Mouse (Mus musculus) embryonic stem cell, embryonic (primary cell): ENCODE measurements around the gene Qtrt2.

ENCODE experiments used
- CTCF ChIA-PET, 4 experiments: fragments of 300-600 bp in 2 of 4; fragments of 350-600 bp in 2 of 4; sonication (Branson Sonifier 250); formaldehyde crosslinking; loops; one replicate each; lab custom pipeline; 2022; ENCODE audit warnings: inconsistent platforms in 2 of 4; lab: Charles Lee
- POLR2A ChIA-PET, 4 experiments: fragments of 300-600 bp in 2 of 4; fragments of 350-600 bp in 2 of 4; sonication (Branson Sonifier 250); formaldehyde crosslinking; loops; one replicate each; lab custom pipeline; 2022; ENCODE audit warnings: antibody characterized with exemption in 4 of 4, inconsistent platforms in 1 of 4; lab: Charles Lee

The Qtrt2 gene

DNA sequence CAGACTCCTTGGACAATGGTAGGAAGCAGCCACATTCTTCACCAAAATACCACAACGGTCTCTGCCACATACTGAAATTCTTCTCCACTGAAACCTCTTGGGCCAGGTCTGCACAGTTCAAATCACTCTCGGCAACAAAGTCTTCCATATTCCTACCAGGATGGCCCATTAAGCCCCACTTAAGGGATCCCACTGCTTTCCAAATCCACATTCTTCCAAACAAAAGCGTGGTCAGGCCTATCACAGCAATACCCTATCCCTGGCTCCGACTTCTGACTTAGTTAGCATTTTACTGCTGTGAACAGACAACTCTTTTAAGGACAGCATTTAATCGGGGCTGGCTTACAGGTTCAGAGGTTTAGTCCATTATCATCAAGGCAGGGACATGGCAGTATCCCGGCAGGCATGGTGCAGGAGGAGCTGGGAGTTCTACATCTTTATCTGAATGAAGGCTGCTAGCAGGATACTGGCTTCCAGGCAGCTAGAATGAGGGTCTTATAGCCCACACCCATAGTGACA lies at the start of gene Qtrt2:
TSS of gene Qtrt2 (minus strand) at position 469 of the 519 bp plus-strand sequence.
- ChIA-PET POLR2A (interaction anchor here in 2 of 4 experiments (0.7 to 2.5 kb wide), 11 partner anchors 9 to 214 kb away, joined by 3 to 13 read pairs (median 4); partner anchors contain the start of genes Atp6v1a (in 1 of the 2), Ccdc191 (in 1 of the 2) and Naa50 (in 1 of the 2)), CTCF (interaction anchor here in 1 of 4 experiments (1.1 to 1.3 kb wide), 2 partner anchors 18 to 133 kb away, joined by 3 to 4 read pairs; no protein-coding TSS in a partner anchor)

DNA sequence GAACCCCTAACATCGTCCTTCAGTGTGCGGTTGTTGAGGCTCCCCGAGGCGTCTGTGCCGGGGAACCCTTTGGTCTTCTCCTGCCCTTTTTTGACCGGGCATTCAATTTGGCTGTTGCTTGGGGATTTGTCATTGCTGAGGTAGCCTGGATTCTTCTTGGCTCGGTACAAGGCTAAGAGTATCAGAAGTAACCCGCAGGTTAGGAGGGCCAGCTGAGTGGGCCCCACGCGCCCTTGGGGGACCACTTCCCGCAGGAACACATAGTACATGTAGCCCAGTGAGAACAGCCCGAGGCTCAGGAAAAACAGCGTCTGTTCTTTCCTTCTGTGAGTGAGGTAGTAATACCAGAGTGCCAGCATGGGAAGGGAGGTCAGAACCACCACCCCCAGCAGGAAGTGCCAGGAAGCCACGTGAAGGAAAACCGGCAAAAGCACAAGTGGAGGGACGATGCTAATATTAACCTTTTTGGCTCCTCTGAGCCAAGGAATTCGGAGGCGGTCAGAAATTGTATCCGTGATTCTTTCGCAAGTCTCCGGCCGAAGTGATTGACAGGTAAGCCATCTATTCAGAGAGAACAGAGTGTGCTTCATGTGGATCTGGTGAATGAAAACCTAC lies 47.1 kb upstream of the Qtrt2 start:
- ChIA-PET POLR2A (interaction anchor here in 2 of 4 experiments (0.8 to 1.9 kb wide), 4 partner anchors 8 to 84 kb away, joined by 3 to 5 read pairs (median 3); partner anchors contain the start of gene Ccdc191 (in 1 of the 2)), CTCF (no interaction called here)

DNA sequence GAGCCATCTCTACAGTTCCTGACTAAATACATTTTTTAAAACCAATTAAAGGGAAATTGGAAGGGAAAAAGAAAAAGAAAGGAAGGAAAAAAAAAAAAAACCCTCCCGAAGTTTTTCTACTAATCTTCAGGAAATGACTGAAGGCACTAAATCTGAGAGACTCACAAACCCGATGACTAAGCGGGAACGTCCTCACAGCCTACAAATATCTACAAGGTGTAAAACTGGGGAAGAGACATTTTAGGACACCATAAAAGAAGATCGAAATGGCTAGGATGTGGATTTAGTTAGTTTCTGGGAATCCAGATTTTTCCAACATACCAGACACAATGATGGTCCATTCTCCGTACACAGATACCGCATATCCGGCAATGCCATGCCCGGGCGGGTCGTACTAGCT lies 46.5 kb upstream of the Qtrt2 start:
- ChIA-PET POLR2A (no interaction called here), CTCF (no interaction called here)

DNA sequence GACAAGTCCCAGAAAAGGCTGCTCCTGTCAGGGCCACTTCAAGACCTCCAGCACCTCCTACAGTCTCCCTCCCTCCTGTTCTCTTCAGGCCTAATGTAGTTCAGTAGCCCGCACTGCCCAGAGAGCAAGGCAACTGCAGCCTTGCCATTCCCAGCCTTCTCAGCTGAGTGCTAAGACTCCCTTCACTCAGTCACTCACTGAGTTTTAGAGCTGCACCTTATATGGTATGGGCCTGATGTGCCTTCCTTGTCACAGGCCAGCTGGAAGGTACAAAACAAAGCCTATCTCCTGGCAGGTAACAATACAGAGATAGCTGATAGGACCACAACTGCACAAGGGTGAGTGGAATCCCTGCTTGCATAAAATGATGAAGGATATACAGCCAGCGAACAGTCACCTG lies 45.8 kb upstream of the Qtrt2 start:
- ChIA-PET CTCF (no interaction called here), POLR2A (no interaction called here)

DNA sequence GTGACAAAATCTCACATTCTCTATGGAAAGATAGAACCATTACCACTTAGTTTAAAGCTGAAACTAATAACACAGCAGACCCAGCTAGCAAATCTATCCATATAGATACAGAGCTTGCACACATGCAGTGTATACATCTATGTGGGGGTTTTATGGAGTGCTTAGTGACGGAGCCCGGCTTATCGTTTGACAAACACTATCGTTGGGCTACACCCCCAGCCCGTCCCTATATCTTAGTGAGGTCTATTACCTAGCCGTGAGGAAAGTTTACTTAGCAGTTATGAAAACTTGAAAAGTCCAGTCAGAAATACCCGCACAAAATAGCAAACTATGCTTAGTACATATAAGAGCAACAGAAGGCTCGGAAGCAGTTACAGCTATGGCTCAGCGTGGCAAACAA lies 45.1 kb upstream of the Qtrt2 start:
- POLR2A ChIA-PET: no interaction called here
- CTCF ChIA-PET: no interaction called here

DNA sequence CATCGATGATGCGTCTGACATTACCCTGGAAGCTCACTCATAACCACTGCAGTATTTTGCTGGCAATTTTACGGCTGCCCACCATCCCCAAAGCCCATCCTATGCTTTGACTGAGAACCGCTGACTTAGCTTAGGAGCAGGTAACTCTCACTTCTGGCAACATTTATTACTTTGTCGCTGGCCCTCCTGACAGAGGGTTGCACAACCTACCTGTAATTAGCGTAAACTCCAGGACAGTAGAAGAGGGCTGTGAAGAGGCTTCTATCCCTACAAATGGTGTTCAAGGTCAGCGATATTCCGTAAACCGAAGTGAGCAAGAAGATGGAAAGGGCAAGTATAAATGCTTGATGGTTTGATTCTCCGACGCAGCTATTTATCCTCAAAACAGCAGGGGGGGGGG lies 44.6 kb upstream of the Qtrt2 start:
- ChIA-PET POLR2A (no interaction called here), CTCF (no interaction called here)

DNA sequence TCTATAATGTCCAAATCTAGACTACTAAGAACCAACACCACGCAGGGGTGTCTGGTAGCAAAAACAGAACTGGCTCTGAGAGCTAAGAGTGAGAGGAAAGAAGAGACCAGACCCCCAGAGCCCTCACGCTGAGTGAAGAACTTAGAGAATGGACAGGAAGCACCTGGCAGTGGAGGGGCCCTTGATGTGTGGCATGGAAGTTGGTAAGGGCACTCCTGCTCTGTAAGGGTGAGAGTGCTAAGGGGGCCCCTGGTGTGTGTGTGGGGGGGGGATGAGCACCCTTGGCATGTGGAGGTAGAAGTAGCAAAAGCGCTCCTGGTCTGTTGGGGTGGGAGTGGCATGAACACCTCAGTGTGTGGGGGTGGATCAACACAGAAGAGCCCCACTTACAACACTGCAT lies 43.8 kb upstream of the Qtrt2 start:
- POLR2A ChIA-PET: interaction anchor here in 1 of 4 experiments (0.7 kb wide), 1 partner anchor 28 kb away, joined by 3 read pairs; no protein-coding TSS in a partner anchor
- CTCF ChIA-PET: no interaction called here

DNA sequence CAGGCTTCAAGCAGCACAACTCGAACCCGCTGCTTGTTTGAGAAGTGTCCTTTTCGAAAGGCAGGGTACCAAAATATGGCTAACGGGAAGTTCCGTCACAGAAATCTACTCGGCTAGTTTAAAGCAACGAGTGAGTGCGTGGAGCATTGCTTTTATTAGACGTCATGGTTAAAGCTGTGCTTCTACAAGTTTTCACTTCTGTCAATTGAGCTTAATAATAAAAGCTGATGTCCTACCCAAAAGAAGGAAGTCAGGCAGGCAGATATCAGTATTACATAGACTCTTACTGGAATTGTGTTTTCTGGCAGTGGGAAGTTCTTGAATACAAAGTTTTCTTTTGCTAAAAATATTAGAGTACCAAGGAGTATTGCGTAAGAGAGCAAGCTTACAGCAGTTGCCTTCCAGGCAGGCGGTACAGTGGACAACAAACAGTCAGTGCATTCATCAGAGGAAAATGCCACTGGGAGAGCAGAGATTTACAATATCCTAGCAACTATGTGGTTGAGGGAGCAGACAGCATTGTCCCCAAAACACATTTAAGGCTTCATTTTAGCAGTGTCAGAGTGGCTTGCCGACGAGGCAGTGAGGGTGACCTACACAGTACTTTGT lies 39.3 kb upstream of the Qtrt2 start:
- POLR2A ChIA-PET: interaction anchor here in 2 of 4 experiments (0.7 to 1.3 kb wide), 4 partner anchors 8 to 624 kb away, joined by 3 to 5 read pairs (median 3); partner anchors contain the start of gene Qtrt2 (in 1 of the 2)
- CTCF ChIA-PET: no interaction called here

DNA sequence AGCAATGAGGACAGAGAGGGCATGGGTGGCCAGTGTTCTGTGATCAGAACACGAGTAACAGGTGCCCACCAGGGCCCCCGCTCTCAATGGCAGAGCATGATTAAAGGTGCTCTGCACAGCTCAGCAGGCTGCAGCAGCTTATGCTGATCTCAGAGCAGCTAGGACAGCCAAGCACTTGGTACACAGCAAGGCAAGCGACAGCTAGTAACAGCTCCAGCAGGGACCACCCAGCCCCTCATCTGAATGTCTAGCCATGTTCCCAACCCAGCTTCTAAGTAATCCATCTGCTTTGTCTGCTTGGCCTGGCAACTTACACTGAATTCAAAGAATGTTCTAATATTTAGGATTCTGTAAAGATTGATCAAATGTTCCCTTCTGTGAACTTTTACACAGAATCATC lies 37.2 kb upstream of the Qtrt2 start:
- POLR2A ChIA-PET: interaction anchor here in 1 of 4 experiments (1.8 kb wide), 1 partner anchor 74 kb away, joined by 5 read pairs; the partner anchor contains the start of gene Ccdc191

DNA sequence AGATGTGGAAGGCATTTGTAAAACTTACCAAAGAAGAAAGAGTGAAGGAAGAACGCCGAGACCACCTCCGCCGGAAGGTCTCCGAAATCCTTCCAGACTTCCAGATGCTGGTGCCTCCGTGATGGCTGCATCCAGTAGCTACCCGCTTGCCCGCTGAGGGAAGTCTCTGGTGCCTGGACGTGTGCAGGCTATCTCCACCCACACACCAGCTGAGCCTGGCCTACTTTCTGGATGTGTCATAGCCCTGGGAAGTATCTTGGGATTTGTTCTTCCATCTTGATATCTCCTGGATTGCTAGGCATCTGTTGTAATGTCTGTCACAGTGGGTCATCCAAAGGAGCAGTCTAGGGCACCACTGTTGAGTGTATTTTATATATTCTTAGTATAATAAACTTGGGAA lies 36.7 kb upstream of the Qtrt2 start:
- POLR2A ChIA-PET: interaction anchor here in 2 of 4 experiments (1.1 to 1.8 kb wide), 3 partner anchors 11 to 74 kb away, joined by 3 to 5 read pairs (median 4); partner anchors contain the start of gene Ccdc191 (in 1 of the 2)
- CTCF ChIA-PET: no interaction called here

More for the DNA sequence above, 37.2 kb upstream of the Qtrt2 start:
- CTCF ChIA-PET: no interaction called here

DNA sequence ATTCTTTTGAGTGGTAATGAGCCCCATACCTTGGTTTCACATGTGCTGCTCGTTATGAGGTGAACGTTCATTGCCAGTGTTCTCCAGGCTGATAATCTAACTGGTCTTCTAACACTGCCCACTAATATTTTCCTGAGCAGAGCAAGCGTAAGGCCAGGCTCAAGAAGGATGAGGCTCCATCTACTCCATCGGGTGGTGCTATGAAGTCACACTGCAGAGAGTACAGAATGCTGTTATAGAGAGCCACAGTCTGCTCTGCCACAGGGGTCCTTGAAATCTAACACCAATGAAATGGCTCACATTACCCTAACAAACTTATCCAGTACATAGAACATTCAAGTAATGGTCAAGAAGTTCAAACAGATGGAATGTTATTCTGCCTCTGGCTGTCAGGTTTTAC lies 31.4 kb upstream of the Qtrt2 start:
- CTCF ChIA-PET: no interaction called here
- POLR2A ChIA-PET: no interaction called here

DNA sequence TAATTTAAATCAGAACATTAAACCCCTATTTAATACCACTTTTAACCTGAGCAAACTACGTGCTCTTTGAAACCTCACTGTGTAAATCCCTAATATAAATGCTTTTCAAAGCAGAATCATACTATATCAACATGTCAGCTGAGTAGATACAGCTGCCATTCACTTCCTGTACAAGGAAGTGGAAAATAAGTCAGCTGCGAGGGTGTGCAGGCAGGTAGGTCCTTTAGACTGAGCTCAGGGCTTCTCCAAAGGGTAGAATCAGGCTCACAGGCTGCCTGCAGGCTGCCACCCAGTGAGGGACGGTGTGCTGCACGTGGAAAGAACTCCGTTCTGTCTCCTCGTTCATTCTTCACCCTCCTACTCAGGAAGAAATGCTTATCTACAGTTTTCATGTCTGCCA lies 28.3 kb upstream of the Qtrt2 start:
- POLR2A ChIA-PET: interaction anchor here in 1 of 4 experiments (0.7 kb wide), 1 partner anchor 16 kb away, joined by 5 read pairs; no protein-coding TSS in a partner anchor
- CTCF ChIA-PET: no interaction called here

DNA sequence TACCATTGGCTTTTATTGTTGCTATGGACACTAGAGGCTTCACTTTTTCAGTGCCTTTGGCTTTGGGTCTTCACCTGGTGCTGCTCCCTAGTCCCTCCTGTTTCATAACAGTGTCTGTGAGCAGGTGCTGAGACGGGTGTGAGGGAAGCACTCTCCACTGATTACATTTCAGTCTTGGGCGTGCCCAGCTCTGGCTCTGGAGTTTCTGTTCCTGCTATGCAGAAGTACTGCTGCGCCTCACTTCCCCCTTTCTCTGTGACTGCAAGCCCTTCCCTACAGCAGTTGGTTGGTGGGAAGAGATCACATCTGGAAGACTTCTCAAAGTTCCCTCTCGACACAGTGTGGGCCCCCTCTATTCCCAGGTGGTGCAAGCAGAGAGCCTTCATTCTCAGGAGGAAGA lies 25.0 kb upstream of the Qtrt2 start:
- ChIA-PET CTCF (no interaction called here), POLR2A (no interaction called here)

DNA sequence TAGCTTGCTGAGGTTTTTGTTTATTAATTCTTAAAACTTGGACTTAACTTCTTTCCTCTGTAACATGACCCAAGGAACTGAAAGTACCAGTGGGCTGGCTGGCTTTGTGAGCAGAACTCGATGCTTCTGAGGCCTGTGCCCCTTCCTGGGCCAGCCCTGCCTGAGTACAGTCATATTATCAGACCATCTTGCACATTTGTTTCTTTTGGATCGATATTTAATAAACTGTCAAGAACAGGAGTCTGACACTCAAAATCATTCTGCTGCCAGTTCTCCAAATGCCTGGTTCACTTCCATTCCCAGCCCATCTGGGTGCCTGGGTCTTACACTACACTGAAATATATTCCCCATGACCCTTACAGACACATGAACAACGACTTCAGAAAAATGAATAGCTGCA lies 19.3 kb upstream of the Qtrt2 start:
- POLR2A ChIA-PET: interaction anchor here in 2 of 4 experiments (0.5 to 1.7 kb wide), 3 partner anchors 9 to 13 kb away, joined by 3 to 6 read pairs (median 4); no protein-coding TSS in a partner anchor
- CTCF ChIA-PET: interaction anchor here in 1 of 4 experiments (2.7 kb wide), 1 partner anchor 37 kb away, joined by 5 read pairs; no protein-coding TSS in a partner anchor

DNA sequence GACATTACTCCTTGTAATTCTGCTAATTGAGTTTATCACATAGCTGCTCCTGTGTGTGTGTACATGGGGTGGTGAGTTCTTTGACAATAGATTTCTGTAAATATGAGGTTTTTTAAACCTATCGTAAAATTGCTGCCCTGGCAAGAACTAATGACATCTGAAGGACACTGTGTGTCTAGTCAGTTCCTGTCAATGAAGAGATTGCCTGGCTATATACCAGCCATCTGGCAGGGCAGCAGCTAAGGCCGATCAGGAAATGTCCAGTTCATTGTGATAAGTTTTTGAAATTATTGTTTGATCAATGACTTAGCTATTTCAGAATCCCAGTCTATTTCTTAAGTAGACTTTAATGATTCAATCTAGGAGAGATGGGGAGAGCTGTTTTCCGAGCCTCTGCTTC lies 18.7 kb upstream of the Qtrt2 start:
- ChIA-PET CTCF (interaction anchor here in 1 of 4 experiments (2.7 kb wide), 1 partner anchor 37 kb away, joined by 5 read pairs; no protein-coding TSS in a partner anchor), POLR2A (interaction anchor here in 2 of 4 experiments (0.5 to 1.7 kb wide), 2 partner anchors 9 to 12 kb away, joined by 4 to 6 read pairs; no protein-coding TSS in a partner anchor)

DNA sequence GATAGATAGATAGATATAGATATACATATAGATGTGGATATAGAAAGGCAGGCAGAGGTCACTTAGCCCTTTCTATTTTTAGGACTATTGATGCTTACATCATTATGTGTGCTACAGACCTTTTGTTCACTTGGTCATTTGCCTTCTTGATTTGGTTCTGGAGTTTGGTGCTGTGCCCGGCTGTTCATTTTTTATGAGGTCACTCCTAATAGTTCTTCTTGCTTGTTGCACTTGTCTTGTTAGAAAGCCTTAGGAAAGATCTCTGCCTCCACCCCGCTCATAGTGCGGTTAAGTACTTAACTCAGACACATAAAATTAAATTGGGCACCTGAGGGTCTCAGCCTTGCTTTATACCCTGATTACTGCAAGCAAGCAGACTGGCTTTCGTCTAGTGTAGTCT lies 14.2 kb upstream of the Qtrt2 start:
- ChIA-PET CTCF (no interaction called here), POLR2A (no interaction called here)

DNA sequence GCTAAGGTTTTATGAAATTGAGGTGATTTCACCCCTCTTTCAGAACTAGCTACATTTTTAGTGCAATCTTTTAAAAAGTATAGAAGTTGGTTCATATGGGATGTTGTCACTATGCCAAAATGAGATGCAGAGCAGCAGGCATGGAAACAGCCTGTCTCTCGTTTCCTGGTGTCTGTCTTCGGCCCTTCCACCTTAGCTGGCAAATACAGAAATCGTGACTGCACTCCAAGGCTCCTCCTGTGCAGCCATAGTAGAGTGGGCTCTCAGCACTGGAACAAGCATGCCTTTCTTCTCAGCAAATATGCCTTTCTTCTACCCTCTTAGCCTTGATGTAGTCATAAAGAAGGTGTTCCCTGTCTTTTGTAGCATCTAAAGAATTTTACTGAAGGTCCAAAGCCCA lies 9.3 kb upstream of the Qtrt2 start:
- POLR2A ChIA-PET: interaction anchor here in 1 of 4 experiments (1.1 to 1.2 kb wide), 2 partner anchors 10 to 46 kb away, joined by 3 read pairs; partner anchors contain the start of gene Ccdc191
- CTCF ChIA-PET: no interaction called here

DNA sequence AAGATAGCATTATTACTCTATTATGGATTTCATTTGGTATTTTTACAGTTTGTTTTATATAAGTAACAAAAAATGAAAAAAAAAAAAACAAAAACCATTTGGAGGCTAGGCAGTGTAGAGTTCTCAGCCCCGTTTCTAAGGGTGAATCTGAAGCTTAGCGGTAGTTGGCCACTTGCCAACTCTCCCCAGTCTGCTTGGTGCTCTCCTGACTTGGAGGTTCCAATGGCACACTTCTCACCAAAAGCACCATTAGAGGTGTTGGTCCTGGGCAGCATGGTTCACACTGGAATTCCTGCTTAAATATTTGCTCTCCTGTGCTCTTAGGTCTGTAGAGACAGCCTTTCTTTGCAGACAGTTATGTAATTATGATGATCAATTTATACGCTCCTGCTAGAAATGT lies 8.8 kb upstream of the Qtrt2 start:
- POLR2A ChIA-PET: interaction anchor here in 1 of 4 experiments (1.1 to 1.2 kb wide), 2 partner anchors 11 to 46 kb away, joined by 3 read pairs; partner anchors contain the start of gene Ccdc191
- CTCF ChIA-PET: no interaction called here

DNA sequence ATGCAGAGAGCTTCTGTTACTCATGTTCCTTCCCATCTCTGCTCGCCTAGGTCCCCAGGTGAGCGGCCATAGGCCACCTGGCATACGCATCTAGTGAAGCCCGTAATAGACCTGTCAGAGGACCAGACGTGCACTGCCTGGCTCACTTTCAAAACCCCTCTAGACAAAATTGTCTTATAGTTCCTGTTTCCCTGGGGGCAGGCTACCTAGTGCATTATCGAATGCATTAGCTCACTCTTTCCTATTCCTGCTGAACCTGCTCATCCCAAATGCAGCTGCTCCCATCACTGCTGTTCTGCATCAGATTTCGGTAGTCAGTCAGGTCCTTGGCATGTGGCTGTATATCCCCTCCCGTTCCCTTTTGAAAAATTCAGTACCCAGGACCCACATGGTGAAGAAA lies 8.2 kb upstream of the Qtrt2 start:
- CTCF ChIA-PET: no interaction called here
- POLR2A ChIA-PET: interaction anchor here in 1 of 4 experiments (1.1 to 1.5 kb wide), 3 partner anchors 11 to 45 kb away, joined by 3 read pairs; partner anchors contain the start of gene Ccdc191
